In genomic region chr15:82863674-82864073, GRCm38 (mm10) we compare ENCODE assay signal across 20 mouse cellular contexts.
"Had no signal": no experiment of that assay in that cellular context is flagged by ENCODE, and none has a peak within 500 bp of the region (broad histone marks: within the 10 kb centered on the region; RNA-seq: fewer than 3 reads in every experiment).

No protein-coding gene starts in this region.

- H3K36me3 ChIP-seq: lung, embryonic 15.5 days; midbrain, embryonic 12.5 days; neural tube, embryonic 13.5 days; neural tube, embryonic 15.5 days; stomach, embryonic 15.5 days had no signal

- ATAC-seq: midbrain, embryonic 16.5 days had no signal

- DNase-seq: lung, adult 2 months; lung, postnatal 14 days; lung, postnatal 4 days; midbrain, embryonic 14.5 days; retina, postnatal 1 day; right cerebral cortex, adult 18-20 months; right cerebral cortex, postnatal 25 days; thymus, adult 2 months; thymus, postnatal 25 days; thymus, postnatal 4 days had no signal

- H3K4me2 ChIP-seq: lung, embryonic 15.5 days; midbrain, embryonic 12.5 days; neural tube, embryonic 13.5 days; neural tube, embryonic 15.5 days; stomach, embryonic 15.5 days had no signal

- H3K27me3 ChIP-seq: lung, embryonic 15.5 days; midbrain, embryonic 12.5 days; neural tube, embryonic 13.5 days; neural tube, embryonic 15.5 days; stomach, embryonic 15.5 days had no signal

- H3K4me3 ChIP-seq: lung, embryonic 15.5 days; midbrain, embryonic 10.5 days; midbrain, embryonic 12.5 days; myocyte; neural tube, embryonic 13.5 days; neural tube, embryonic 15.5 days; stomach, embryonic 15.5 days had no signal

- H3K4me1 ChIP-seq: midbrain, embryonic 12.5 days had no signal

- H3K9ac ChIP-seq: liver, embryonic 14.5 days; lung, embryonic 15.5 days; midbrain, embryonic 12.5 days; neural tube, embryonic 13.5 days; neural tube, embryonic 15.5 days; stomach, embryonic 15.5 days had no signal

- H3K27ac ChIP-seq: liver, embryonic 14.5 days; lung, embryonic 15.5 days; midbrain, embryonic 10.5 days; midbrain, embryonic 12.5 days; neural tube, embryonic 13.5 days; neural tube, embryonic 15.5 days; stomach, embryonic 15.5 days; stomach, postnatal 0 days had no signal

- H3K9me3 ChIP-seq: lung, embryonic 15.5 days; neural tube, embryonic 13.5 days; neural tube, embryonic 15.5 days; stomach, embryonic 15.5 days had no signal
